Mouse (Mus musculus) ES-E14 (cell line): Measurements from ENCODE around the gene Robo1.

ENCODE experiments used
- CHD2 ChIP-seq: IDR thresholded peaks from 2 replicates; pipeline ENCODE4 v1.6.1; 2014; ENCODE audit warnings: mild to moderate bottlenecking, low read depth, low read length, inconsistent platforms
- HCFC1 ChIP-seq: IDR thresholded peaks from 2 replicates; pipeline ENCODE4 v1.6.1; 2012; ENCODE audit warnings: low read length, inconsistent platforms, borderline replicate concordance; ENCODE audit not compliant: insufficient read depth
- MAFK ChIP-seq: IDR thresholded peaks from 2 replicates; pipeline ENCODE4 v1.6.1; 2014; ENCODE audit warnings: mild to moderate bottlenecking, low read depth, low read length, inconsistent platforms; ENCODE audit not compliant: insufficient read depth
- ZC3H11A ChIP-seq: IDR thresholded peaks from 2 replicates; pipeline ENCODE4 v1.6.1; 2012; ENCODE audit warnings: low read depth, mild to moderate bottlenecking, inconsistent platforms, low read length, borderline replicate concordance
- ZNF384 ChIP-seq: IDR thresholded peaks from 2 replicates; pipeline ENCODE4 v1.6.1; 2012; ENCODE audit warnings: low read depth, low read length, inconsistent platforms

- no peak for TF ChIP-seq ZNF384
- no peak for TF ChIP-seq HCFC1
- TF ChIP-seq CHD2, result no peak
- TF ChIP-seq MAFK, result no peak
- no peak for TF ChIP-seq ZC3H11A
These were observed 101.7 kb downstream of the Robo1 start for GRCm38 (mm10) chr16:72409820-72410219.
